Mouse (Mus musculus): ENCODE results near the gene Maob.
A peak's percentile ranks its signal among the peaks of the same experiment; 100 is the strongest.

Gene Maob

DNA sequence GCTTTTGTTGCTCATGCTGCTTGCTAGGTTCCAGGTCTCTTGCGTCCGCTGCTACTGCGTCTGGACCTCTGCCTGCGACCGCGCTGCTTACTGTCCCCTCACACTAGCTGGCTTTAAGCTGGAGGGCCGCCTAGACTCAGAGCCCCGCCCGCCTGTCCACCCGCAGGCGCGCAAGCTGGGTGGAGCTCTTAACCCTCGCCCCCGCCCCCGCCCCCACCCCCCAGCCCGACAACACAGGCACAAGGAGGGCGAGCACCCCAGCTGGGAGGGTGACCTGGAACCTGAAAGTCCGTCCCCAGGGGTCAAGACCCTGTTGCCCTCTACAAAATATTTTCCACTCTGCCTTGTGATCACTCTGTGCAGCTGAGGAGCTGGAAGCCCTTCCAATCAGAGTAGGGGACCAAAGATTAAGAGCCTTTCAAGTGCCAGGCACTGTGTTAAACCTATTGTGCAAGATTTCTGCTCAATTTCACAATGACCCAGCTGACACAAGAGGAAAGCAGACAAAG lies at the start of gene Maob:
TSS of gene Maob (minus strand) at position 106 of the 509 bp plus-strand sequence.
- DNase-seq (ENCODE audit: low spot score) = no peak

GRCm38 (mm10) chrX:16860244-16860643 lies 43.1 kb upstream of the Maob start:
- DNase-seq (ENCODE audit: low spot score) = no peak

DNA sequence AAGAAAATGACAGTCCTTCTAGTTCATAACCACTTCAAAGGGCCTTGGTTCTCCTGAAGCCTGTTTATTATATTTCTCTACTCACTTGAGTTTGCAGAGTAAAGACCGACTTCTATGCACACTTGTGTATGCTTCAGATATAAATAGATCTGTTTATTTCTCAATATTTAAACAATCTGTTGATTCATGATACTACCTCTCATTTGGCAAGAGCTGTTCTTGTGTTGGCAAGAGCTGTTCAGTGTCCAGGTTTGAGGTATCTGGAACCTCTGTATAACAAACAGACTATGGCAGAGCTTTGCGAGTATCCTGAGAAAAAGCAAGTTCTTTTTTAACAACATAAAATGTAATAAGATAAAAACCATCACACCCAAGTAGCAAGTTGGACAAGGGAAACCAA lies 28.9 kb upstream of the Maob start:
- no peak for DNase-seq (ENCODE audit: low spot score)

DNA sequence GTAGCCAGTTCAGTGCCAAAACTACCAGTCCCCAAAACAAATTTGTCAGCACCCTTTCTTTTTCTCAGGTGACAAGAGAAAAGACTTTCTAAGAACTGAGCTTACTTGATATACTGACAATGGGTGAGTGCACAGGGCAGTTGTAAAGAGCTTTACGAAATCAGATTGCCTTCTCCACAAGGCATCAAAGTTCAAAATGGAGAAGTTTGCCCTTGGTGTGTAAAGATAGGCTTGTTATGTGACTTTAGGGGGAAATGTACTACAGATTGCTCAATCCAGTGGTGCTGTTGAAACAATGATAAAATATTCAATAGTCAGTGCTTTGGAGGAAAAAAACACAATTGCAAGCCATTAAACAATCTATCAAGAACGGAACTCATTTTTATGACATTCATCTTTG lies 24.3 kb upstream of the Maob start:
- DNase-seq (ENCODE audit: low spot score) = no peak

GRCm38 (mm10) chrX:16837293-16837692 lies 20.1 kb upstream of the Maob start:
- no peak for DNase-seq (ENCODE audit: low spot score)

- no peak for DNase-seq (ENCODE audit: low spot score)
Observed at GRCm38 (mm10) chrX:16836488-16837082, 19.4 kb upstream of the Maob start.

GRCm38 (mm10) chrX:16826028-16826427 lies 8.9 kb upstream of the Maob start:
- DNase-seq (ENCODE audit: low spot score) = no peak

DNA sequence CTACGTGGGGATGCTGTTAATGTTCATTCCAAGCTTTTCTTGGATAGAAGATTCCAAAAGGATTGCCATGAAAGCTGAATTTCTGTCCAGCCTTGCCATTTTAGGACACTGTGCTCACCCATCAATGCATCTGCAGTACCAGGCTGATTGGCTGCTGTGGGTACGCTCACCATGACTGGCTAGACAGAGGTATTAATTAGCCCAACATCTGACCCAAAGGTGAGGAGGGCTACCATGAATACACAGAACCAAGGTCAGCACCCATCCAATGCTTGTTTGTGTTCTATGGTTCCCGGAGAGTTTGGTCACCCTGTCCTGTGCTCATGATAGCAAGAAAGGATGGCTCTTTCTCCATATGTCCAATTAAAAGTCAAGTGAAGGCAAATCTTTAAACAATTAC lies 1.2 kb downstream of the Maob start:
- no peak for DNase-seq (ENCODE audit: low spot score)

GRCm38 (mm10) chrX:16812080-16812479 lies 5.1 kb downstream of the Maob start:
- DNase-seq (ENCODE audit: low spot score) = no peak

DNA sequence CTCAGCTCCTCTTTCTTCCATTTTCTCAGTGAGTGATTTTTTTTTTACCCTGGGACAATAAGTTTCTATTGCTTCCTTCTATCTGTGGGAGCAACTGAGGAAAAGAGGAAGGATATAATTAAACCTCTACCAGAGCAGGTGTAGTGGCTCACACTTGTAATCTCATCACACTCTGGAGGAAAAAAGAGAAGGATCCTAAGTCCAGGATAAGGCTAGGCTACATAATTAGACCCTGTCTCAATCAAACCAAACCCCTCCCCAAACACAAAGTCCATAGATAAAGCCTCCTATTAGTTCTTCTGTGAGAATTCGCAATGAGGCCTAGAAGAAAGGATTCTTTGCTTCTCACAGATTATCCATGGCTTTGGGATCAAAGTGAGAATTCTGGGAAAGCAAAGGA lies 49.7 kb downstream of the Maob start:
- DNase-seq (ENCODE audit: low spot score) = no peak

DNA sequence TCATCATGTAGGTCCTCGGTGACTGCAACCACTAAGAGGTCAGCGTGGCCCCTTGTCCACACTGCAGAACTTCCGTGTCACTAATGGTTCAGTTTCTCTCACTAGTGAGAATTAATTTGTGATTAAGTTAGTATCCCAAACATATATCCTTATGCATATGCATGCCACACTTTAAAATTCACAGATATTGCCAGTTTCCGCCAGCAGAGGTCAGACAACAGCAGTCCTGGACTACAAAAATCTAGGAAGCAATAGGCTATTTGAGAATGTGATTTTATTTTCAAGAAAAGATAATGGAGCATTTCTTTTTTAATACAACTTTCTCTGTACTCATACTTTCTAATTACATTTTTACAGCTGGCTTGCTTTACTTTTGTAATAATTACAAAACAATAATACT lies 51.0 kb downstream of the Maob start:
- peak; percentile 7 for DNase-seq (ENCODE audit: low spot score)

- DNase-seq (ENCODE audit: low spot score) = no peak
Observed at GRCm38 (mm10) chrX:16761430-16761829, 55.7 kb downstream of the Maob start.

DNA sequence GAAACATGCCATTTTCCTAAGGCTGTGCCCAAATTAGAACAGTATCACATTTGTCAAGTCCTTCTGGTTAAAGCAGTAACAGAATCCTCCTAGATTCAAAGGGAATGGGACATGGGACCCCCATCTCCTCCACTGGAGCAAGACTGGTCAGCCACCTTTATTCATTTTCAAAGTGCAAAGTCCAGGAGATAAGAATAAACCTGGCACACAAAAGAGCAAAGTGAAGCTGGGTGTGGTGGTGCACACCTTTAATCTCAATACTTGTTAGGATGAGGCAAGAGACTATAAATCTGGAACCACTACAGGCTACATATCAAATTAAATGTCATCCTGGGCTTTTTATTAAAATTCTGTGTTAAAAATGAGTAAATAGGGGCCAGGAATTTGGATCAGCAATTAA lies 62.4 kb downstream of the Maob start:
- no peak for DNase-seq (ENCODE audit: low spot score)

GRCm38 (mm10) chrX:16748932-16749331 lies 68.2 kb downstream of the Maob start:
- DNase-seq (ENCODE audit: low spot score) = no peak

GRCm38 (mm10) chrX:16714033-16714432 lies 103.1 kb downstream of the Maob start:
- DNase-seq (ENCODE audit: low spot score) = no peak

- no peak for DNase-seq (ENCODE audit: low spot score)
Observed at GRCm38 (mm10) chrX:16706094-16706493, 111.1 kb downstream of the Maob start.
